ENCODE assay signal across 8 mouse cellular contexts in the genomic region with DNA sequence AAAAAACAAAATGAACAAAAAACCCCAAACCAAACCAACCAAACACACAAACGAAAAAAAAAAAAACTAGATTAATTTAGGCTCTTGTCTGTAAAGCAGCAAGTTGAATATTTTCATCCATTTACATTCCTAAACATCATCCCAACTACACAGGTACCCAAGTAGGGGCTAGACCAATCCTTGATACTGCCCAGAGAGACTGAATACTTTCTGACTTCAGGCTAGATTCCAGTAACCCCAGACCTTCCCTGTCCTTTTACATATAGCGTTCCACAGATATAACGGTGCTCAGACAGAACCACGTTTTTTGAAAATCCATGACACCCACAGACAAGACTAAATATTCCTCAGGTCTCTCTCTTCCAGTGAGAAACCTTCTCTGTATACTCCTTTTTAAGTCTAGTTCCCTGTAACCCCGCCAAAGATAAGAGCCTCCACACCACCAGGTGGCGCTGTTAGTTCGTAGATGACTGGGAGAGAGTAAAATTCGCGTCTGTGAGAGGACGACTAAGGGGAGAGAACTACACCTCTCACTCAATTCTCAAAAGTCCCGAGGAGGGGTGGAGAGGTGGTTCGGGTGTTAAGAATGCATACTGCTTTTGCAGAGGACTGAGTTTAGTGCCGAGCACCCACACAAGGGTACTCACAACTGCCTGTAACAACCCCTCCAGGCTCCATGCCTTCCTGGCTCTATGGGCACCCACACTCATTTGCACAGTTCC. TPM values are rescaled to one million over a fixed set of nuclear protein-coding genes. Genes with fewer than 3 reads are reported as not detected.
DNase-seq lines count a peak whose midpoint lies in the region; ATAC-seq and TF ChIP-seq lines count a peak whose summit lies in the region.

No protein-coding gene starts in this region.

- peak; percentile 22 for TF ChIP-seq EP300 in stomach, postnatal 0 days (optimal IDR thresholded peaks at IDR 0.05)

- peak overlapping the region; percentile 55 for H3K9ac ChIP-seq in forebrain, embryonic 14.5 days (ENCODE audit: low read length)
- H3K9ac ChIP-seq in liver, embryonic 16.5 days (ENCODE audit: low read depth, low read length), result peak overlapping the region; percentile 57; the same call in 1 of the 2 replicates
- peak overlapping the region; percentile 18; the same call in 1 of the 2 replicates for H3K9ac ChIP-seq in neural tube, embryonic 12.5 days
- H3K9ac ChIP-seq in stomach, postnatal 0 days (ENCODE audit: low read length), result peak overlapping the region; percentile 64

- no peak overlapping the region for H3K27ac ChIP-seq in forebrain, embryonic 14.5 days (ENCODE audit: low read depth, low read length)
- H3K27ac ChIP-seq in liver, embryonic 16.5 days (ENCODE audit: low read length), result no peak overlapping the region
- no peak overlapping the region for H3K27ac ChIP-seq in neural tube, embryonic 12.5 days
- peak overlapping the region; percentile 70; the same call in 1 of the 2 replicates for H3K27ac ChIP-seq in stomach, postnatal 0 days (replicated peaks)

- H3K4me2 ChIP-seq in forebrain, embryonic 14.5 days (ENCODE audit: low read length), result peak overlapping the region; percentile 49
- peak overlapping the region; percentile 64 for H3K4me2 ChIP-seq in liver, embryonic 16.5 days (ENCODE audit: low read depth, low read length)
- peak overlapping the region; percentile 59 for H3K4me2 ChIP-seq in neural tube, embryonic 12.5 days (replicated peaks)
- H3K4me2 ChIP-seq in stomach, postnatal 0 days (replicated peaks; ENCODE audit: low read depth), result peak overlapping the region; percentile 75

- no peaks in the 10 kb centered on the region for H3K36me3 ChIP-seq in forebrain, embryonic 14.5 days (ENCODE audit: control insufficient read depth, insufficient read depth, low read length)
- no peaks in the 10 kb centered on the region for H3K36me3 ChIP-seq in liver, embryonic 16.5 days (ENCODE audit: control insufficient read depth, insufficient read depth)
- H3K36me3 ChIP-seq in neural tube, embryonic 12.5 days, result no peaks in the 10 kb centered on the region
- no peaks in the 10 kb centered on the region for H3K36me3 ChIP-seq in stomach, postnatal 0 days (ENCODE audit: control insufficient read depth, insufficient read depth, low read length)

- peak; percentile 89 for TF ChIP-seq CTCF in stomach, postnatal 0 days (IDR thresholded peaks at IDR 0.05; ENCODE audit: low read depth)

- no peaks in the 10 kb centered on the region for H3K27me3 ChIP-seq in forebrain, embryonic 14.5 days (replicated peaks; ENCODE audit: control insufficient read depth, insufficient read depth, low read length)
- H3K27me3 ChIP-seq in liver, embryonic 16.5 days (ENCODE audit: control insufficient read depth, insufficient read depth, low read depth, low read length), result no peaks in the 10 kb centered on the region
- H3K27me3 ChIP-seq in neural tube, embryonic 12.5 days (replicated peaks), result no peaks in the 10 kb centered on the region
- no peaks in the 10 kb centered on the region for H3K27me3 ChIP-seq in stomach, postnatal 0 days (ENCODE audit: control insufficient read depth, insufficient read depth, low read length)

- DNase-seq in CD8-positive naive resting alpha-beta T cell, adult 2 months (ENCODE audit: low read depth in 2 of 2, low spot score in 2 of 2), result peak; percentile 86 to 93
- DNase-seq in c-Kit-negative CD71-positive TER-119-positive erythroid progenitor cells, embryonic 14.5 days (ENCODE audit: low read depth, low spot score), result peak; percentile 26
- peak; percentile 92 for DNase-seq in forebrain, embryonic 14.5 days (ENCODE audit: low spot score)
- peak; percentile 88 to 94 for DNase-seq in heart, postnatal 14 days
- DNase-seq in large intestine, adult 2 months (ENCODE audit: low read depth, low spot score), result peak; percentile 96
- DNase-seq in stomach, postnatal 0 days (ENCODE audit: low spot score), result peak; percentile 91

- 9% methylated on average over 13 of the region's 13 CpGs for WGBS in forebrain, embryonic 14.5 days
- WGBS in large intestine, adult 2 months, result 14% methylated on average over 13 of the region's 13 CpGs
- 11% methylated on average over 13 of the region's 13 CpGs for WGBS in liver, embryonic 16.5 days (ENCODE audit: insufficient replicate concordance)
- WGBS in neural tube, embryonic 12.5 days, result 12% methylated on average over 13 of the region's 13 CpGs
- 12% methylated on average over 13 of the region's 13 CpGs for WGBS in stomach, postnatal 0 days

- H3K4me3 ChIP-seq in forebrain, embryonic 14.5 days (ENCODE audit: low read depth, low read length), result peak overlapping the region; percentile 35
- H3K4me3 ChIP-seq in liver, embryonic 16.5 days (ENCODE audit: low read depth, low read length), result peak overlapping the region; percentile 57
- peak overlapping the region; percentile 34 for H3K4me3 ChIP-seq in neural tube, embryonic 12.5 days
- H3K4me3 ChIP-seq in stomach, postnatal 0 days (ENCODE audit: low read depth, low read length), result peak overlapping the region; percentile 48

- intact Hi-C loops in heart, postnatal 14 days (cut with DNase I), result no loop called here

- no peaks in the 10 kb centered on the region for H3K9me3 ChIP-seq in forebrain, embryonic 14.5 days (replicated peaks; ENCODE audit: control insufficient read depth, low read length)
- H3K9me3 ChIP-seq in liver, embryonic 16.5 days (replicated peaks; ENCODE audit: control insufficient read depth, low read length), result no peaks in the 10 kb centered on the region
- H3K9me3 ChIP-seq in neural tube, embryonic 12.5 days, result no peaks in the 10 kb centered on the region
- H3K9me3 ChIP-seq in stomach, postnatal 0 days (ENCODE audit: control insufficient read depth, low read length), result no peaks in the 10 kb centered on the region

- peak; percentile 85 for ATAC-seq in forebrain, embryonic 14.5 days
- peak; percentile 50; the same call in 1 of the 2 replicates for ATAC-seq in liver, embryonic 16.5 days (ENCODE audit: low read depth)
- ATAC-seq in neural tube, embryonic 12.5 days (ENCODE audit: low FRiP score, low read depth), result peak; percentile 66; the same call in 1 of the 2 replicates
- peak; percentile 46; the same call in 1 of the 2 replicates for ATAC-seq in stomach, postnatal 0 days (ENCODE audit: low FRiP score, low TSS enrichment)

- no peaks in the 10 kb centered on the region for H3K4me1 ChIP-seq in forebrain, embryonic 14.5 days (ENCODE audit: control insufficient read depth, insufficient read depth, low read length)
- no peaks in the 10 kb centered on the region for H3K4me1 ChIP-seq in liver, embryonic 16.5 days (ENCODE audit: control insufficient read depth, low read depth, low read length)
- H3K4me1 ChIP-seq in neural tube, embryonic 12.5 days, result no peaks in the 10 kb centered on the region
- 0 out of 2 replicates have a peak, but pooled peaks cover 3% of the 10 kb centered on the region for H3K4me1 ChIP-seq in stomach, postnatal 0 days (replicated peaks; ENCODE audit: control insufficient read depth, insufficient read depth)

RNA-seq across cellular contexts. Expression of gene Cyp2s1, which starts 31.2 kb away (rescaled TPM):
- 0.95 and 1.1 TPM in 2 replicates for polyA plus RNA-seq in forebrain, embryonic 14.5 days (2014; fragmentation: Nextera tagmentation; extraction: Ambion mirVana)
- total RNA-seq in heart, postnatal 14 days (2021), result 1 to 10 TPM; 5.4 to 6.1 TPM
- polyA plus RNA-seq in large intestine, adult 2 months (2012; rRNA removed), result 49.2 and 66.1 TPM in 2 replicates
- polyA plus RNA-seq in liver, embryonic 16.5 days (2015; fragmentation: Nextera tagmentation; extraction: Ambion mirVana), result 0.42 and 0.80 TPM in 2 replicates
- polyA plus RNA-seq in neural tube, embryonic 12.5 days (2016; fragmentation: Nextera tagmentation; extraction: Ambion mirVana), result 2.9 and 4.0 TPM in 2 replicates
- polyA plus RNA-seq in stomach, postnatal 0 days (2015; fragmentation: Nextera tagmentation; extraction: Ambion mirVana), result 166 and 195 TPM in 2 replicates

RNA-seq across cellular contexts. Expression of gene Cyp2b10, which starts 49.5 kb away (rescaled TPM):
- polyA plus RNA-seq in forebrain, embryonic 14.5 days (2014; fragmentation: Nextera tagmentation; extraction: Ambion mirVana), result not detected in 2 replicates
- 1 to 10 TPM in 1 of 2 experiments, under 1 TPM in 1; 0.59 to 2.9 TPM for total RNA-seq in heart, postnatal 14 days (2021)
- 0.77 and 14.7 TPM in 2 replicates for polyA plus RNA-seq in large intestine, adult 2 months (2012; rRNA removed)
- 0.08 and 0.13 TPM in 2 replicates for polyA plus RNA-seq in liver, embryonic 16.5 days (2015; fragmentation: Nextera tagmentation; extraction: Ambion mirVana)
- polyA plus RNA-seq in neural tube, embryonic 12.5 days (2016; fragmentation: Nextera tagmentation; extraction: Ambion mirVana), result not detected in 2 replicates
- polyA plus RNA-seq in stomach, postnatal 0 days (2015; fragmentation: Nextera tagmentation; extraction: Ambion mirVana), result 7.4 and 10.7 TPM in 2 replicates

RNA-seq across cellular contexts. Expression of gene Axl, which starts 59.4 kb away (rescaled TPM):
- 15.8 and 16.7 TPM in 2 replicates for polyA plus RNA-seq in forebrain, embryonic 14.5 days (2014; fragmentation: Nextera tagmentation; extraction: Ambion mirVana)
- total RNA-seq in heart, postnatal 14 days (2021), result 100 to 1,000 TPM in 1 of 2 experiments, 10 to 100 TPM in 1; 94.3 to 122 TPM
- 15.3 and 24.2 TPM in 2 replicates for polyA plus RNA-seq in large intestine, adult 2 months (2012; rRNA removed)
- polyA plus RNA-seq in liver, embryonic 16.5 days (2015; fragmentation: Nextera tagmentation; extraction: Ambion mirVana), result 20.2 and 24.9 TPM in 2 replicates
- 33.0 and 35.7 TPM in 2 replicates for polyA plus RNA-seq in neural tube, embryonic 12.5 days (2016; fragmentation: Nextera tagmentation; extraction: Ambion mirVana)
- polyA plus RNA-seq in stomach, postnatal 0 days (2015; fragmentation: Nextera tagmentation; extraction: Ambion mirVana), result 52.8 and 53.4 TPM in 2 replicates

Comparison
In these comparisons a context has a peak if more than half of its experiments do, and no peak if none do; other contexts are left out.
1. DNase-seq: peak in every context shown above with its lines; median percentile 96 in large intestine, adult 2 months; 92 in forebrain, embryonic 14.5 days; 91 in heart, postnatal 14 days; 91 in stomach, postnatal 0 days; 90 in CD8-positive naive resting alpha-beta T cell, adult 2 months; 26 in c-Kit-negative CD71-positive TER-119-positive erythroid progenitor cells, embryonic 14.5 days.
2. RNA of gene Cyp2s1, which starts 31.2 kb away (polyA plus RNA-seq): 166 to 195 TPM in stomach, postnatal 0 days and 49.2 to 66.1 TPM in large intestine, adult 2 months; 2.9 to 4.0 TPM in neural tube, embryonic 12.5 days, 0.95 to 1.1 TPM in forebrain, embryonic 14.5 days and 0.42 to 0.80 TPM in liver, embryonic 16.5 days; every median in the first group is over 10 times any median in the second.
3. Peak in every context shown above with its lines, with median percentiles within 50 percentile points of each other: ATAC-seq, H3K4me2 ChIP-seq, H3K4me3 ChIP-seq and H3K9ac ChIP-seq.